Mouse (Mus musculus): ENCODE data around the gene Larp1. TPM values are rescaled to one million over a fixed set of nuclear protein-coding genes. Genes with fewer than 3 reads are reported as not detected.

Larp1 gene
- 100 to 1,000 TPM in 1 of 2 experiments, 10 to 100 TPM in 1; 85.2 to 122 TPM for total RNA-seq (2021)
- long read RNA-seq, experiment 1, full-length matches to known transcripts = 11 of 40 reads
- long read RNA-seq, experiment 1, partial matches to known transcripts = 16 of 40 reads
- long read RNA-seq, experiment 1, other reads (novel, unspliced or antisense) = 13 of 40 reads
- long read RNA-seq, experiment 2, full-length matches to known transcripts = 3 of 63 reads
- long read RNA-seq, experiment 2, partial matches to known transcripts = 32 of 63 reads
- long read RNA-seq, experiment 2, other reads (novel, unspliced or antisense) = 28 of 63 reads

DNA sequence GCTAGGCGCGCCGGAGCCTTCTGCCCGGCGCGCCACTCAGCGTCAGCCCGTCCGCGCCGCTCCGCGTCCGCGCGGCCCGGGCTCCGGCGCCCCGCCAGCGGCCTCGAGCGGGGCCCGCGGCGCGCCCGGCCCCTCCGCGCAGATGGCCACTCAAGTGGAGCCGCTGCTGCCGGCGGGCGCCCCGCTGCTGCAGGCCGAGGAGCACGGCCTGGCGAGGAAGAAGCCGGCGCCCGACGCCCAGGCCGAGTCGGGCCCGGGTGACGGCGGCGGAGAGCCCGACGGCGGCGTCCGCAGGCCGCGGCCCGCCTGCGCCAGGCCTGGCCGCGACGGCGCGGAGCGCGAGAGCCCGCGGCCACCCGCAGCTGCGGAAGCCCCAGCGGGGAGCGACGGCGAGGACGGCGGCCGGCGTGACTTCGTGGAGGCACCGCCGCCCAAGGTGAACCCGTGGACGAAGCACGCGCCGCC lies at the start of gene Larp1:
Gene Larp1 (plus strand): TSS at position 14 of the 465 bp plus-strand sequence.
- DNase-seq (ENCODE audit: low spot score in 2 of 2) = no peak

DNA sequence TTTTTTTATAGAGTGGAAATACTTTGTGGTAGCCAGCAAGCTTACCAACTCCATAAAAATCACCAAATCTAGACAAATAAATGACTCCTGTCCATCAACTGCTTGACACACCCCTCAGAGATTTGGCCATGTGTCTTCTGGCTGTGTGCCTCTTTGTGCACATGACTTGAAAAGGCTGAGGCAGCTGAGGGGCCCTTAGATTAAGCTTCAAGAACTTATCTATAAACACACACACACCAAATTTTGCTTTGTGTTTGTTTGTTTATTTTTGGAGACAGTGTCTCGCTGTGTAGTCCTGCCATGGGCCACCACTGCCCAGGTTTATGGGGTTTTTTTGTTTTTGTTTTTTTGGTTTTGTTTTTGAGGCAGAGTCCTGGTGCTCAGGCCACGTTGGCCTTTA lies 48.9 kb upstream of the Larp1 start:
- DNase-seq (ENCODE audit: low spot score in 2 of 2) = no peak

DNA sequence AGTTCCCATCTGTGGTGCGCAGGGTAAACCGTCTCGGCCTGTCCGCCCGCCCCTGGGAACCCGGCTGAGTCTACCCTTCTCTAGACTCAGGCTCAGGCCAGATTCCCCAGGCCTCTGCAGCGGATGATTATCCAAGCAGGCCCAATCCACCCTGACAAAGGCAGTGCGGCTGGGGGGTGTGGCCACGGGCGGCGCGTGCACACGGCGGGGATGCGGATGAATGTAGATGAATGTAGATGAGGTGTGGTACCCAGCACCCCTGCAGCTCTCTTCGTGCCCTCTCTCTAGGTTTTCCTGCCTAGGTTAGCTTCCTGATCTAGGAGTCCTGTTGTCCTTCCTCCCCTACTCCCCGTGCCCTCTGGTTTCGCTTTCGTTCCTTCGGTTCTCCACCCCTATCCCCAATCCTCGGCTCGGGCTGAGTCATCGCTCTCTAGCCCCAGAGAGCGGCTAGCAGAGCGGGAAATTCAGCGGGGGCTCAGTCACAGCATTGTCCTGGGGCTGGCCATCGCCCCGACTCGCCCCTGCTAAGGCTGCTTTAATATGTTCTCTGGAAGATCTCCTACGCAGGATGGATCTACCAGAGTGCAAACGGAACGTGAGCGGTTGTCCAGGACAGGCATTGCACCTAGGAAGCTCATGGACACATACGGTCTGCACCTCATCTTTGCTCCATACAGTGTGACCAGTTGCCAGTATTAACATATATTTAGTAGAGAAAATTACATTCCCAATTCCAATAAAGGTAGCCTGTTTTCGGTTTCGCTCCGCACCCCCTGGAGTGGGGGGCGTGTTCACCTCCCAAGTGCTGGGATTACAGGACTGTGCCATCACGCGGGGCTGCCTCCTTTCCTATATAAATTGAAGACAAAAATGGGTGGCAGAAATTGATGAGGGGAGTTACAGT lies 46.2 kb upstream of the Larp1 start:
- DNase-seq (ENCODE audit: low spot score in 2 of 2) = peak; percentile 75 to 78

DNA sequence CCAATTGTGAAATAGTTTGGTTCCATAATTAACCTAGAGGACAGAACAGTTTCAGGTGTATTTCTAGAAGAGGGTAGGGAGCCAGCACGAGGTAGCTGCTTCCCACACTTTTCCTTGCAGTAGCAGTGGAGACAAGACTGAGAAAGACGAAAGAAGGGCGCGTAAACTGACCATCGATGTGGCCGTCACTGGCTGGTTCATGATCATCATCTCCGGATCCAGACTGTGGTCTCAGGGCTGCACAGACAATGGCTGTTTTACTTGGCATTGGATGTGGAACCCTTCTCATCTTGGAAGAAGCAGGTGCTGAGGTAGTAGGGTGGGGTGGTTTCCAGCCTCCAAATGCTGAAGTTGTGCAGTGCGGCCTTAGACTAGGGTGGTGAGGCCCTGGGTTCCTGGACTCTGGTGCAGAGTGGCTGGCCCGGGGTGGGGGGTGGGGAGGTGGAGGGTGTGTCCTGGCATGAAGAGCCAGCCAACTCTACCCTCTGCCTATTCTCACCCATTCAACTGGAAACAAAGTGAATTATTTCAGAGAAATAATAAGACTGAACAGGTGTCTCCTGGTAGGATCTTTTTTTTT lies 45.5 kb upstream of the Larp1 start:
- no peak for DNase-seq (ENCODE audit: low spot score in 2 of 2)

DNA sequence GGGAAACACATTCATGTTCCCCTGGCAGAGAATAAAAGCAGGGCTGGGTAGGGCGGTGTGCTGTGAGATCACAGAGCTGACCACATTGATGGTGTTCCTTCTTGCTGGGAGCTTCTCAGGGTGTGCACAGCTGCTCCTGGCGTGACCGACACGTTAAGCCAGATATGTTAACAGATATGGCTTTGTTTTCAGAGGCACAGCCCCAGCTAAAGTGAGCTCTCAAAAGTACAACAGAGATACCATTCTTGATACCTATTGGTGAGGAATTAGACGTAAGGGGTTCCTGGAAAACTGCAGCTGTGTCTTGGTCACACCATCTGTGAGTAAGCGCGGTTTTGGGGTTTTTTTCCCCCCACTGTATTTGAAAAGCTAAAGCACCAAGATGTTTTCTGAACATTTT lies 42.2 kb upstream of the Larp1 start:
- no peak for DNase-seq (ENCODE audit: low spot score in 2 of 2)

DNA sequence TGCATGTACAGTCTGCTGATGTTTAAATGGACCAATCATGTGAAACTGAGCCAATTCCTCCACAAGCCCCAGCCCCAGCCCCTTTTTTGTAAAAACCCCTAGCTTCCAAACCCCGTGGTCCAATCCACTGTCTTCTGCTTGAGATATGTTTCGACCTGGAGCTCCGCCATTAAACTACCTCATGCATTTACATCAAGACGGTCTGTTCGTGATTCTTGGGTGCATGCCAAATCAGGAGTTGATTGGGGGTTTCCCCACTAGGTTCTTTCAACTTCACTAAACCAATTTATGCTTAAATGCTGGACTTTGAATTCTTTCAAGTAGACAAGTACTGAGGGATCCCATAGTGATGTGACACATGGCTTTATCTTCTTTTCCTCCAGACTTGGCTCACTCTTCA lies 40.6 kb upstream of the Larp1 start:
- no peak for DNase-seq (ENCODE audit: low spot score in 2 of 2)

DNA sequence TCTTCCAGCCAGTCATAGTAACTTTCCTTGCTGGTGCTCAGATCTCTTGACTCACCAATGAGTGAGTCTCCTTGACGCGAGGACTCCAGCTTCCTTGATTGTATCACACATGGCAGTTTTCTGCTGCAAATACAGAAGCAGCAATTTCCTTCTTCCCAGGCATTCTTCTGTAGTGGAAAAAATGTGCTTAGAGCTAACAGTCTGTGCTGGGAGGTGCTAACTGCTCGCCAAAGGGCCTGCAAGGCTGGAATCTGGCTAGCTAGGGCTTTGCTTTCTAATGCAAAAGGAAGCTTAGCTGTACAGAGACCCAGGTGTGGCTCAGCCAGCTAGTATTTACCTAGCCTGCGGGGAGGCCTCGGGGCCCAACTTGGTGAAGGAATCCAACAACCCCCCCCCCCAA lies 38.3 kb upstream of the Larp1 start:
- DNase-seq (ENCODE audit: low spot score in 2 of 2) = no peak

DNA sequence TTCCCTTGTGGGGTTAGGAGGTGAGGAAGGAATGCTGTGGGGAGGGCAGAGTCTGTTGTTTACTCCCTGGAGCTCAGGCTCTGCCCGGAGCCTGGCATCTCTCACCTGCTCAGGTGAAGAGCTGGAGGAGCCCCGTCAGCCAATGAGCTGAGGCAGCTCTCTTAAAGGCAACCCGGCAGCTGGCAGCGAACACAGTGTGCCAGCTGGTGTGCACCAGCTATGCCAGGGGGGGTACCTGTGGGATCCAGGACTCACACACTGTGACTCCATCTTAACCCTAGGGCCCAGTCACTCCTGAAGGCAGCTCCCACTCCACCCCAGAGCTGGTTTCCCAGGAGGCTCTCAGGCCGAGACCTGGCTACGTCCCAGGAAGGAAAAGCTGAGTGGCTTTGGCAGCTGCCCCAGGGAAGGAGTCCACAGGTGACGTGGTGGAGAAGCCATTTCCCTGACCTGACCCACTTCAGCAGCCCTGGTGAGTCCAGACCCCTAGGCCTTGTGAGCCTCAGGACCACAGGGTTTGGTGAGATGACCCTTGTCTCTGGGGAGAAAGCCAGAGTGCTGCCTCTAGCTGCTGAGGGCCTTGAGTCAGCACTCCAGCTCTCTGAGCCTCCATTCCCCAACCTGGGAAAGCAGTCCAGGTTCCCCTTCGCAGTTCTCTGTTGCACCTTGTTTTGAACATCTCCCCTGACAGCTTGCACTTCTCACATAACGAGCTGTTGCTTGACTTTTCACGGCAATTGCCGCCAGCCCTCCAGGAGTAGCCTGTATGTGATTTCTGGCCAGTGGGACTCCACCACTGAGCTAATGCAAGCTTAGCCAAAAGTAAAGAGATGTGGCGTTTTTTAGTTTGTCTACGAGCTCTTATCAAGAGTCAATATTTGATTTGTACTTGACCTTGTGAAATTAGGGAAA lies 35.6 kb upstream of the Larp1 start:
- no peak for DNase-seq (ENCODE audit: low spot score in 2 of 2)

DNA sequence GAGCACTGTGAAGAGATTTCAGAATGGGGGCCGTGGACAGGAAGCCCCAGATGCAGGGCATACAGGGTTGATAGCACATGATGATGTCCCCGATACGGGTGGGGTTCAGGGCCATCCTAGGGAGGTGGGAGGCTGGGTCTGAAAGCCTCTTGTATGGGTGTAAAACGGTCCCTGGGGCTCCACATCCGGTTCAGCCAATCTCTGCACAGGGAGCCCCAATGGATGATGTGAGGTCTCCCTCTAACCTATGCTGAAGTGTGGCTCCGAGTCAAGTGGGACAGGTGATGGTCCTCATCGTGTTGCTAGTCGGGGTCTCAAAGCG lies 35.0 kb upstream of the Larp1 start:
- DNase-seq (ENCODE audit: low spot score in 2 of 2) = no peak

DNA sequence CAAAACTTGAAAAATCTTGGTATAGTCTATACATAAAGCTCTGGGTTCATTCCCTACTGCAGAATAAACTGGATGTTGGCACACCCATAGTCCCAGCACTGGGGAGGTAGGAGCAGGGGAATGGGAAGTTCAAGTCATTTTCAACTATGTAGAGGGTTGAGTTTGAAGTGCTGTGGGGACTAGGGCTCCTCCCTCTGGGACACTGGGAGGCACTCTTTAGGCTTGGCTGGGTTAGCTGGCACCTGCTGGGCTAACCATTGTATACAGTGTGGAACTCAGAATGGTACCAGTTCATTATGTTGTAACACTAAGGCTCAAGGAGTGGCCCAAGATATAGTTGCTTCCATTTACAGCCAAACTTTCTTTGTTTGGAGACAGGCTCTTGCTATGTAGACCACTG lies 33.0 kb upstream of the Larp1 start:
- no peak for DNase-seq (ENCODE audit: low spot score in 2 of 2)

DNA sequence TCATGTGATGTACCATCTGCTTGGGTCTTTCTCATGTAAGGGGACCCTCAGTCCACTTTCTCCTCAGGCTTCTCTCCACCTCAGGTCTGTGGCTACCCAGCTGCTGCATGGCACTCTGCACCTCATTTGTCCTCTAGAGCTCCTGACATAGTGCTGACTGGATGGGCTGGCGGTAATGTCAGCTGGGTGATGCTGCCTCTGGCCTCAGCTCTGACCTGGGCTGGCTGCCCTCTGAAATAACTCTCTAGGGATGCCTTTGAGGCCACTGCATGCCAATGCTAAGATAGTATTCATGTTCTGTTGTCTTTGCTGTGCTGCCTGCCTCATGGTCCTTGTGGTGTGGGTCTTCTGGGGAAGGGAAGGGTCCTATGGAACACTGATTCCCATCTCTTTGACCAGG lies 31.2 kb upstream of the Larp1 start:
- DNase-seq (ENCODE audit: low spot score in 2 of 2) = no peak

DNA sequence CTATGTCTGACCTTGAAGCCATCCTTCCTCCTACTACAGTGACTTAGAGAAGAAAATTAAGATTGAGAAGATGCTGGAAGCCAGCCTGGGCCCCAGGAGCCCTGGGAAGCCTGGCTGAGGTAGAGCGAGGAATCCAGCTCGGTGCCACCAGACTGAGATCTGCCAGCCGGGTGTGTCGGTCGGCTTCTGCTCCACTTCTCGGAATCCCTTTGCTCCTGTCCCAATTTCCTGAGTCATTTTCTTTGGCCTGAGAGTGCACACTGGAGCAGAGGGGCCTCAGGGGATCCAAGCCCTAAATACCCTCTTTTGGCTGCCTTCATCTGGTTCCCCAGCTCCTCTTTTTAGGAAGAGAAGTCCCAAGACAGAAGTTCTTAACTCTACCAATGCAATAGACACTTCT lies 29.2 kb upstream of the Larp1 start:
- DNase-seq (ENCODE audit: low spot score in 2 of 2) = no peak

DNA sequence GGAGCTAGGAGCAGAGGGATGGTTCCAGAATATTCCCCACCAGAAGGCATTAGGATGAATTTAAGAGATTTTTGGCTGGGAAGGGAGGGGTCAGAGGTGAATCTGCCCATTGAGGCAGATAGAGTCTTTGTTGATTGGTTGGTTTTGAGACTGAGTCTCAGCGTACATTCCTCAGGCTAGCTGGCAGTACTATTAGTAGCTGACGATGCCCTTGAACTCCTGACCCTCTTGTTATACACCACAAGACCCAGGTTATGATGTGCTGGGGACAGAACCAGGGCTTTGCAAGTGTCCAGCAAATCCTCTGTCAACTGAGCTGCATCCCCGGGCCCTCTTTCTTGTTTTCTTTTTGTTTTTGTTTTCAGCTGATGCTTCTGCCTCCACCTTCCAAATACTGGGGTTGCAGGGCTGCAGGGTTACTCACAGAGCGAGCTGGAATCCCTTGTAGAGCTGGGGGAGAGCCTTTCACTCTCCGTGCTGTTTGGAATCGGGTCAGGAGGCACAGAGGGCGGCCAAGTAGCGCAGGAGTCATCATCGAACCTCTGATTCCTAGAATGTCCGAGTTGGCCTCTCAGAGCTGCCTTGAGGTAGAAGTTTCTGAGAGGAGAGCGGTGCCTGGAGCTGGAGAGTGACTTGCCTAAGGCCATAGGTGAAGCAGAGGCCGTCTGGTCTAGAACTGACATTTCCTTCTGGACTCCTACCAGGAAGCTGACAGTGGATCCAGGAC lies 27.6 kb upstream of the Larp1 start:
- DNase-seq (ENCODE audit: low spot score in 2 of 2) = no peak

DNA sequence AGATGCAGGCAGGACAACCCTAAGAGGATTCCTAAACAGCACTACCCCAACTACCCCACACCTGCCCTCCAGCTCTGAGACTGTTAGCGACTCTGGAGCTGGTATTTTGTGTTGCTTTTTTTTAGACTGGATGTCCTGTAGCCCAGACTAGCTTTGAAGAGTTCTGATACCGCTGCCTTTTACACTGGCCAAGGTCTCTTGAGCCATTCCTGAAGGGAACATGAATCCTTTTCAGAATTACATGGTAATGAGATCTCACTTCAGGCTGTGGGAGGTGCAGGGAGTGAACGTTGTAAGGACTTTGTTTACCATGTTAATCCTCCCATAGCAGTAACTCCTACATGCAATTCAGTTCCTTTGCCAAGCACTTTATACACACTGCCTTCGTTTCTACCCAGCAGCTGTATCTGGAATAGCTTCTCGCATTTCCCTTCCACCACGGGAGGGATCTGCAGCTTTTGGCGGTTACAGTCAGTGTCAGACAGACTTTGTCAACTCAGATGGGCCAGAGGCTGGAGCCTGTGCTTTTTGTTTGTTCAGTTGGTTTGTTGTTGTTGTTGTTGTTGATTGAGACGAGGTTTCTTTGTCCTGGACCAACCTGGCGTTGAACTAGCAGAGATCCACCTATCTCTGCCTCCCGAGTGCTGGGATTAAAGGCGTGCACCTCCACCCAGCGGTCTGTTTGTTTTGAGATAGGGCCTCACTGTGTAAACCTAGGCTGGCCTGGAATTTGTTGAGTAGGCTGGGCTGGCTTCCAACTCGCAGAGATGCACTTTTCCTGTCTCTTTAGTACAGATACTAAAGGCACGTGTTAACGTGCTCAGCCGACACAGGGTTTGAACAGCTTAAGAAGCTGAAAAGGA lies 25.2 kb upstream of the Larp1 start:
- no peak for DNase-seq (ENCODE audit: low spot score in 2 of 2)

DNA sequence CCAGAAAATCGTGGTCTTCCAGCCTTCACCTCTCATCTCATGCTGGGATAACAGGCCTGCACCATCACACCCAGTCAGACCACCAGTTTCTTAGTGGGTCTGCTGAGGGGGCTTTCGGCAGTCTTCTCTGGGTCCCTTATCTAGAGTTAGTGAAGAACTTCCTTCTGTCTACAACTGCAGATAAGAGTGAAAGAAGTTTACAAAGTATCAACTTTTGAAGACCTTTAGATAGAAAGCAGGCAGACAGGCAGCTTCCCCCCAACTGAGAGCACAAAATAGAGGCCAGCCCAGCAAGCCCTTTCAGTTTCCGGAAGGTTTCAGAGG lies 24.6 kb upstream of the Larp1 start:
- DNase-seq (ENCODE audit: low spot score in 2 of 2) = no peak

DNA sequence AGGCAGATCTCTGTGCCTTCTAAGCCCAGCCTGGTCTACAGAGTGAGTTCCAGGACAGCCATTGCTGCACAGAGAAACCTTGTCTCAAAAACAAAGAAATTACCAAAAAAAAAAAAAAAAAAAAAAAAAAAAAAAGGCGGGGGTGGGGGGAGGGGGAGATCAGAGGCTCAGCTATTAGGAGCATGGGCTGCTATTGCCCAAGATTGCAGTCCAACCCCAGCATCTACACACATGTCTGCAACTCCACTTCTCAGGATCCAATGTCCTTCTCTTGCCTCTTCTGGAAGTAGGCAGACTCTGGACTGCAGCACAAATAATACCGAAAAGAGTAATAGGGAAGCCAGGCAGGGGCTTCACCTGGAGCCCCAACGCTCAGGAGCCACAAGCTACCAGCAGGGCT lies 23.4 kb upstream of the Larp1 start:
- DNase-seq (ENCODE audit: low spot score in 2 of 2) = no peak

DNA sequence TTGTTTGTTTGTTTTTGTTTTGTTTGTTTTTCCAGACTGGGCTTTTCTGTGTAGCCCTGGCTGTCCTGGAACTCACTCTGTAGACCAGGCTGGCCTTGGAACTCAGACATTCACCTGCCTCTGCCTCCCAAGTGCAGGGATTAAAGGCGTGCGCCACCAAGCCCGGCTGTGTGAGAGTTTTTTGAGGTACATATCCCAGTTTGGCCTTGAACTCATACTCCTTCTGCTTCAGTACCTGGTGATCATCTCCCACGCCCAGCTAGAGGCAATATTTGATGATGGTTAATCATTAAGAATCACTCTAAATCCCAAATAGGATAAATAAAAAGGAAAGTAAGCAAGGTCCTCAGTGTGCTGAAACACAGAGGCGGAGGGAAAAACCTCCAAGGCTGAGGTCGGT lies 22.8 kb upstream of the Larp1 start:
- no peak for DNase-seq (ENCODE audit: low spot score in 2 of 2)

DNA sequence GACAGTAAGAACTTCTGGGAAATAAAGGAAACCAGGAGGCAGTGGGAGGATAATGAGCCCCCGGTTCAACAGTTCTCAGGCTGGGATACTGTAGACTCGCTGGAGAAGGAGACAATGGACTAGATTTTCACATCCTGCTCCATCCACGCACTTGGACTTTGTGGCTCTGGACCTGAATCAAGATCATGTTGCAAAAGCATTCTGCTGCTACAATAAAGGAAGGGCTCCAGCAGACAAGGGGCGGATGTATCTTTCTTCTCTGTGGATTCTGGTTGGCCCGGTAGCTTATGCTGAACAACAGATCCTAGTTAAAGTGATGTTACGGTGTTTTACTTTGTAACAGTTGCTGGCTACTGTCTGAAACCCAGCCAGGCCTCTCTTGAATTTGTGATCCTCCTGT lies 22.4 kb upstream of the Larp1 start:
- no peak for DNase-seq (ENCODE audit: low spot score in 2 of 2)

DNA sequence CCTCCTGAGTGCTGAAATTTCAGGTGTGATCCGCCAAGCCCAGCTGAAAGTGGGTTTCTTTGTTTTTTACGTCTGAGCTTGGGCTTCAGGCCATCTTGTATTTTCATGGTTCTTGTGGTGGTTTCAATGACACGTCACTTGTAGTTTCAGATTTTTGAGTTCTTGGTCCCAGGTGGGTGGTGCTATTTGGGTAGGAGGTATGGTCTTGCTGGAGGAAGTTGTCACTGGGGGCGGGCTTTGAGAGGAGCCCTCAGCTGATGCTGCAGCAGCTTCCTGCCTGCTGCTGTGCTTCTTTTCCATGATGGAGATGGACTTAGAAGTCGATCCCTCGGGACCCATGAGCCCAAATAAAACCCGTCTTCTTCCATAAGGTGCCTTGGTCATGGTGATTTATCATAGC lies 22.0 kb upstream of the Larp1 start:
- DNase-seq (ENCODE audit: low spot score in 2 of 2) = no peak

DNA sequence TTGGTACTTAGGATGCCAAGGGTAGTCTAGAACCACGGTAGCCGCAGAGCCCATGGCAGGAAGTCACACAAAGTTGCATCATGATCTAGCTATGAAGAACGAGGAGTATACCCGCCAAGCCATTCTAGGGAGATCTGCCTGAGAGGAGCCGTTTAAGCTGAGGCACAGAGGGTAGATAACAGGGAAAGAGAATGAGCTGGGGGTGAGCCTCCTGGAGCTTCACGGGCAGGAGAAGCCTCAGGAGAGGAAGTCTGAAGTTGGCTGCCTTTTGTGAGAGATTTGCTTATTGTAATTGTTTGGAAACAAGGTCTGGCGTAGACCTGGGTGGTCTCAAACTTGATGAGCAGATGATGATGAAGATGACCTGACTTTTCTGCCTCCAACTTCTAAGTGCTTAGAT lies 10.7 kb upstream of the Larp1 start:
- no peak for DNase-seq (ENCODE audit: low spot score in 2 of 2)

All from adrenal gland, adult 18-20 months (tissue).